Mouse (Mus musculus) cerebellum, adult 2 months (tissue): ENCODE measurements at regions not wholly inside any gene's neighbourhood (a gene's known extent, or its start where the extent isn't known, plus 50 kb on each side); places are given as distances from the start of the nearest gene placed in this dataset.

Experiments used
- DNase-seq, 2 experiments: peaks; one replicate each; pipeline ENCODE4 v3.0.0; 2021
- H3K27ac ChIP-seq: fragments of 200-500 bp; 2 replicates; pipeline ENCODE4 v1.5.1; 2012; ENCODE audit warnings: low read length, control low read depth, inconsistent platforms; ENCODE audit not compliant: insufficient read depth
- H3K27me3 ChIP-seq: fragments of 200-500 bp; 2 replicates; pipeline ENCODE4 v1.6.1; 2012; ENCODE audit warnings: inconsistent platforms, mild to moderate bottlenecking, low read length, moderate library complexity; ENCODE audit not compliant: control insufficient read depth, insufficient read depth
- H3K4me1 ChIP-seq: fragments of 200-500 bp; 2 replicates; pipeline ENCODE4 v1.6.1; 2011; ENCODE audit warnings: low read length; ENCODE audit not compliant: control insufficient read depth, insufficient read depth
- H3K4me3 ChIP-seq: fragments of 200-500 bp; replicated peaks from 2 replicates; pipeline ENCODE3; 2011; ENCODE audit warnings: mild to moderate bottlenecking, low read depth, low read length, control low read depth; ENCODE audit not compliant: insufficient read depth
- CTCF ChIP-seq: fragments of 200-500 bp; IDR thresholded peaks from 2 replicates; pipeline ENCODE4 v1.5.1; 2011; ENCODE audit warnings: low read depth, mild to moderate bottlenecking, control low read depth, low read length, moderate library complexity, borderline replicate concordance; ENCODE audit not compliant: insufficient read depth
- POLR2A ChIP-seq: fragments of 200-500 bp; IDR thresholded peaks from 2 replicates; pipeline ENCODE4 v1.6.1; 2011; ENCODE audit warnings: low read length, control low read depth, borderline replicate concordance; ENCODE audit not compliant: insufficient read depth
- WGBS: fragments of 180-500 bp; shearing (Covaris S2); methylation state at CpG from one replicate; pipeline ENCODE4 v1.1.7; 2018; 5-methylcytosine and 5-hydroxymethylcytosine counted together

DNA sequence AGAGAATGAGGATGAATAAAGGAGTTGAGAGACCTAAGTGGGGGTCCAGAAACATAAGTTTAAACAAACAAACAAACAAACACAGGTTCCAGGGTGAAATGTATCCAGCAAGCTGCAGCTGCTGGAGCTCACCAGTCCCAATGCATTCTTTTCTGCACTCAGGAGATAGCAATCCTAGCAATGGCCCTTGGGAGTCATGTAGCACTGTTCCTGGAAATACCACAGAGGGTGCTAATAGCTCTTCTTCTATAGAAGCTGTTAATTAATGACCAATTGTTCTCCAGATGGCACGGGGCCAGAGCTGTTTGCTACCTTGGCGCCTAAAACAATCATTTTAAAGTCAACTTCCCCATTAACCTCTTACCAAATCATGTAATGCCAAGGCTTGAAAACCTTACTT, 622.8 kb upstream of the Nrsn1 start:
- Histone ChIP-seq H3K4me3 (no peak overlapping the region), H3K4me1 (no peaks in the 10 kb centered on the region), H3K27ac (no peak overlapping the region), H3K27me3 (no peaks in the 10 kb centered on the region)
- no peak for DNase-seq
- TF ChIP-seq CTCF (no peak), POLR2A (no peak)
- 48% methylated on average over 2 of the region's 2 CpGs for WGBS

DNA sequence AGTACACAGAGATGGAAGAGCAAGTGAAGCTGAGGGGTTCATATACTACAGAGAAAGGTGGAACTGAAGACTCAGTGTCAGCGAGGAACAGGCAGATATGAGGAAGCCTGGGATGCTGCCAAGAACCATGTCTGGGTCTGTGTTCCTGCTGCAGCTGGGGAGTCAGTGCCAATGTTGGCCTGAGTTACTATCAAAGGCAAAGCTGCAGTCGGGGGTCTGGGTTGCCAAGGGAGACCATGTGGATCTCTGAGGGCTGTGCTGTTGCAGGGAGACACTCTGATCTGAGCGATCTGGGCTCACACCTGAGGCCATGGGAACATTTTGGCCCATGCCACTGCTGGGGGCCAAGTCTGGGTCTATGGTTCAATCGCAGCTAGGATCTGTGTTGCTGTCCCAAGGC, 612.5 kb upstream of the Nrsn1 start:
- Histone ChIP-seq H3K27me3 (no peaks in the 10 kb centered on the region), H3K27ac (no peak overlapping the region), H3K4me1 (no peaks in the 10 kb centered on the region), H3K4me3 (no peak overlapping the region)
- 8% methylated on average over 4 of the region's 4 CpGs for WGBS
- DNase-seq, result no peak
- TF ChIP-seq CTCF (no peak), POLR2A (no peak)

DNA sequence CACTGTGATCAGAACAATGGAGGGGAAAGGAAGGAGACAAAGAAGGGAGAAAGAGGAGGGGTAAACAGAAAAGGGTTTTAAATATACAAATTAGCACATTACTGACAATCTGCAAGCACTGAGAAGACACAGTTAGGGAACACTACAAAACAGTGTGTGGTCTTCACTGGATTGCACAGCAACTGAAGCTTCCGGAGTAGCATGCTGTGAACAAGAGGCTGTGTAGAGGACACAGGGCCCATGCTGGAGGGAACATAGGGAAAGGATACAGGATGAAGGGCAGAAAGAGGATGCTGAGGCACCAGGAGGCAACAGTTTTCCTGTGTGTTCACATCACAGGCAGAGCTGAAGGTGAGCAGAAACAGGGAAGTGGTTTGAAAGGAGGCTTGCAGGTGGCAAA, 598.6 kb upstream of the Nrsn1 start:
- Histone ChIP-seq H3K27me3 (no peaks in the 10 kb centered on the region), H3K4me1 (no peaks in the 10 kb centered on the region), H3K27ac (no peak overlapping the region), H3K4me3 (no peak overlapping the region)
- DNase-seq, result no peak
- TF ChIP-seq CTCF (no peak), POLR2A (no peak)
- WGBS, result 31% methylated on average over 1 of the region's 1 CpGs

DNA sequence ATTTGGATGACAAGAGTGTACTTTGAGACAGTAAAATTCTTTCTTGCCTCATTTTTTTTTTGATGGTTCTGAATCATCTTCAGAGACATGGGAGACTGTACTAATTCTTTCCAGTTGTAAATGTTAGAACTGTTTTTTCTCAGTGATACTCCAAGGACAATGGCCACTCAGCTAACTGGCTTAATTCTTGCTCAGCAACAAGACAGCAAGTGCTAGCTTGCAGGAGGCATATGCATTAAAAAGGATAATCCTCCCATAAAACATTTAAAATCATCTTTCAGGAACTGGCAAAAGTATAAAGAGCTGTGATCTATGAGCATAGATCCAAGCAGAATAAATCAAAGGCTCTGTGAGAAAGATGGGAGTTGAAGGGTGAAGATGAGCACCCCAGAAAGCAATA, 587.9 kb upstream of the Nrsn1 start:
- DNase-seq, result no peak
- Histone ChIP-seq H3K4me3 (no peak overlapping the region), H3K27ac (no peak overlapping the region), H3K27me3 (no peaks in the 10 kb centered on the region), H3K4me1 (no peaks in the 10 kb centered on the region)
- TF ChIP-seq POLR2A (no peak), CTCF (no peak)

DNA sequence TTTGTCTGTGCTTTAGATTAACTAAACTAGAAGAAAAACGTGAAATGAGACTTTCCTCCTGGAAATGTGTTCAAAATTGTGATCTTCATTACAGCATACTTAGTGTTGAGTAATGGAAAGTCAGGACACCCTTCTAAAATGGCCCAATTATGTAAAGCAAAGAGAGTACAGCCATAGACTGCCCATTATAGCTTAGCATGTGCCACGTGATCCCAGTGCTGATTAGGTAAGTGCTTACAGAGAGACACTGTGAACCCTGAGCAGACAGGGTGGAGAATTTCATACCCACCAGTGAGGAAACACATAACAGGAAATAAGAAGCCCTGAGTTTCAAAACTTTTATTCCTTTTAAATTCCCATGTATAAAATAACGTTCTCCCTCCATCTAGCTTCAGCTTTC, 587.3 kb upstream of the Nrsn1 start:
- Histone ChIP-seq H3K27ac (no peak overlapping the region), H3K4me3 (no peak overlapping the region), H3K27me3 (no peaks in the 10 kb centered on the region), H3K4me1 (no peaks in the 10 kb centered on the region)
- DNase-seq, result no peak
- TF ChIP-seq POLR2A (no peak), CTCF (no peak)
- 81% methylated on average over 3 of the region's 3 CpGs for WGBS

DNA sequence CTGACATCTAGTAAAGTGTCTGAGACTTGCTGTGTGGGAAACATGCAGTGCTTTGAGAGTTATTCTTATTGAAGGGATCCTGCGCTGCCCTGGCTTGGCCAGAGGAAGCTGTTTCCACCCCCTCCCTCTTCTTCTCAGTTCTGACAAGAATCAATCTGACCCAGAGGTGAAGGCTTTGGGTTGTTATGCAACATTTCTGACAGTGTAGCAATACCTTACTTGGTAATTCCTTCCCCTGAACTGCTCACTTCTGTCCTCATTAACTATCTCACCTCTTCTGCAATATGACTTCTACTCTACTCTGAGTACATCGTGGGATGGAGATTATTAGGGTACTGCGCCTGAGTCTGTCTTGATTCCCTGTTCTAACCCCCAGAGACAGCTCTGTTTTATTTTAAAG, 586.8 kb upstream of the Nrsn1 start:
- no peaks in the 10 kb centered on the region for H3K27me3 ChIP-seq
- H3K4me3 ChIP-seq, result no peak overlapping the region
- DNase-seq, result no peak
- H3K27ac ChIP-seq, result no peak overlapping the region
- TF ChIP-seq POLR2A (no peak), CTCF (no peak)
- H3K4me1 ChIP-seq, result no peaks in the 10 kb centered on the region
- WGBS, result 91% methylated on average over 3 of the region's 3 CpGs

DNA sequence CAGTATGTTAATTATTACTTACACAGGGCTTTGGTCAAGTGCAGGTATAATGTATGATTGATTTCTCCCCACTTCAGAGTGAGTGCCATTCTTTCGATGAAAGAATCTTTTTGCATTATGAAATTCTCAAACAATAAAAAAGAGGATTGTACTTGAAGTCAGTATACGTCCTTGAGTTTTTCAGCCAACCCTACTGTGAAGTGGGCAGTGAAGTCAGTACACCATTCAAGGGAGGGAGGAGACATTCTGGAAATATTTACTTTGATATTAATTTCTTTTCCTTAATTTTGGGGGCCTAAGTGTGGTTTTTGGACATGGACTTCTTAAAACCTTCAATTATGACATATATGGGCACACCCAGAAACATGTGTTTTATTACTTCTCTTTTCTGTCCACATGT, 586.2 kb upstream of the Nrsn1 start:
- TF ChIP-seq POLR2A (no peak), CTCF (no peak)
- DNase-seq, result no peak
- H3K27me3 ChIP-seq, result no peaks in the 10 kb centered on the region
- WGBS, result 92% methylated on average over 2 of the region's 2 CpGs
- H3K27ac ChIP-seq, result no peak overlapping the region
- H3K4me1 ChIP-seq, result no peaks in the 10 kb centered on the region
- H3K4me3 ChIP-seq, result no peak overlapping the region

DNA sequence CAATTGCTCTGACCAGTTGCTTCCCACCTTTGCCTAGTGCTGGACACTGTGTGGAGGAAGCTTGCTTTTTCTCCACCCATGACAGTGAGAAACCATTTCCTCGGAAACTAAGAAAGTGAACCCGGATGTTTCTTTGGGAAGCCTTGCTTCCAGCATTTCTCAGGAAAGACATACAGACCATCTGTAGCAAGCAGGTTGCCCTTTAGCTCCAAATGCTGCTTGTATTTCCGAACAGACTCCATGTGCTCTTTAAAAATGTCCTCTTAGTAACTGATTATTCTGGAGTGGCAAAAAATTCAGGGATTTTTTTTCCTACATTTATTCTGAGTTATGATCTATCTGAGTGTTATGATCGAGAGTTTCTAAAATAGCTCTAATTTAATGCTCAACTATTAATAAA, 577.9 kb upstream of the Nrsn1 start:
- H3K27ac ChIP-seq, result no peak overlapping the region
- H3K27me3 ChIP-seq, result no peaks in the 10 kb centered on the region
- WGBS, result 81% methylated on average over 4 of the region's 4 CpGs
- no peak for DNase-seq
- H3K4me3 ChIP-seq, result no peak overlapping the region
- TF ChIP-seq CTCF (no peak), POLR2A (no peak)
- H3K4me1 ChIP-seq, result no peaks in the 10 kb centered on the region

DNA sequence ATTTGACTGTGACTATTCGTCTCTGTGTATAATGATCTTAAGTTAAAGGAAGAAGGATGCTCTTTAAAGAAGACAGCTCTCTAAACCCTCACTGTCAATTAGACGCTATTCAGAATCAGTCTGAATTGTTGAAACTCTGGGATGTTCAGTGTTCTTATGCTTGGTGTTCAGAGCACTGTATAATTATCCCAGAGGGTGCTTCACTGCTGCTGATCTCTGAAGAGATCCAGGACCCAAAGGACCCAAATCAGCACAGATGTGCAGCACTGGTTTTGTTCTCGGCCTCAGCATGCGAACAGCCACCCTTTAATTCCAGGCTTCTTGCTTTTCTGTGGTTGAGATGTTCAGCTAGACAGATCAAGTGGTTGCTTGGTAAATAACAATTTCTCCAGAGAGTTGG, 567.9 kb upstream of the Nrsn1 start:
- no peaks in the 10 kb centered on the region for H3K27me3 ChIP-seq
- TF ChIP-seq POLR2A (no peak), CTCF (no peak)
- 84% methylated on average over 4 of the region's 4 CpGs for WGBS
- no peak overlapping the region for H3K27ac ChIP-seq
- no peak for DNase-seq
- H3K4me1 ChIP-seq, result no peaks in the 10 kb centered on the region
- no peak overlapping the region for H3K4me3 ChIP-seq
